Mouse (Mus musculus): ENCODE data around the gene Tradd. TPM values are rescaled to one million over a fixed set of nuclear protein-coding genes. Genes with fewer than 3 reads are reported as not detected.

Tradd gene
- polyA plus RNA-seq, 1 experiment from 2014 or later: 13.4 TPM

DNA sequence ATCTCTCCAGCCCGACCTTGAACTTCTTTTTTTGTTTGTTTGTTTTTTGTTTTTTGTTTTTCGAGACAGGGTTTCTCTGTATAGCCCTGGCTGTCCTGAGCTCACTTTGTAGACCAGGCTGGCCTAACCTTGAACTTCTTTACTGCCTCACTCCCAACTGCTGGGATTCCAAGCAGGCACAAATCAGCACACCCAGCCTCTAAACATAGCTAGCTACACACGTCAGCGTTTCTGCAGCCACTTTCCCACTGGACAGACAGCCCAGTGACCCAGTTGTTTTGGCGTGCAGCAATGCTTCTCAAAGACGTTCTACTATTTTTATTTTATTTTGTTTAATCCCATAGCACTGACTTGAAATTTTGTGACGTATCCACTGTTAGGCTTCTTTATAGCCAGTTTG is 40.6 kb downstream of the Tradd start:
- H3K27me3 ChIP-seq: no peaks in the 10 kb centered on the region
- H3K9me3 ChIP-seq: no peaks in the 10 kb centered on the region
- ATAC-seq: no peak
- no peak overlapping the region for H3K27ac ChIP-seq
- no peak overlapping the region for H3K4me2 ChIP-seq (replicated peaks)
- 84% methylated on average over 7 of the region's 7 CpGs for WGBS
- H3K9ac ChIP-seq (replicated peaks): peak overlapping the region; percentile 91; the same call in 1 of the 2 replicates
- H3K36me3 ChIP-seq: no peaks in the 10 kb centered on the region
- no peak overlapping the region for H3K4me3 ChIP-seq (replicated peaks)
- H3K4me1 ChIP-seq (replicated peaks): peaks cover 25% of the 10 kb centered on the region

DNA sequence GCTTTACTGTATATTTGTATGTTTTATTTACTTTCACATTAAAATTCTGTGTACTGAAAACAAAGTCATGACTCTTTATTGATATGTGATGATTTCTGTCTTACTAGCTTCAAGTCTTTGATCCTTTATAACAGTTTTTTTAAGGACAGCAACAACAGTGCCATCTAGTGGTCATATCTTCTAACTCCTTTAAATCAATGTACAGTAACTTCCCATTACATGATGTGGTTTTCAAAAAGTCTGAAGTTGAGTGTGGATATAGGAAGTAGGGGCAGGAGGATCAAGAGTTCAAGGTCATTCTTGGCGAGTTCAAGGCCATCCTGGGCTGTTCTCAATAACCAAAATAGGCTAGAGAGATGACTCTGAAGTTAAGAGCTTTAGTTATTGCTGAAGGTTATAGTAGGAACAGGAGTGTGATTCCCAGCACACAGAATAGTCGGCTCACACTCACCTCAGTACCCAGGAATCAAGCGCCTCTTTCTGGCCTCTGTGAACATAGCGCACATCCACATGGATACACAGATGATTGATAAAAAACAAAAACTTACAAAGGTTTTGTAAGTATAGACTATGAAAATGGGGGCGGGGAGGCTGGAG is 46.4 kb downstream of the Tradd start:
- no peak overlapping the region for H3K27ac ChIP-seq
- H3K4me3 ChIP-seq (replicated peaks): no peak overlapping the region
- H3K4me1 ChIP-seq (replicated peaks): no peaks in the 10 kb centered on the region
- H3K9ac ChIP-seq (replicated peaks): no peak overlapping the region
- no peaks in the 10 kb centered on the region for H3K9me3 ChIP-seq
- WGBS: 84% methylated on average over 5 of the region's 5 CpGs
- ATAC-seq: 0 out of 2 replicates have a peak, but pooled peaks have one; percentile 43
- no peak overlapping the region for H3K4me2 ChIP-seq (replicated peaks)
- peaks cover 2% of the 10 kb centered on the region; the same call in 1 of the 2 replicates for H3K36me3 ChIP-seq
- no peaks in the 10 kb centered on the region for H3K27me3 ChIP-seq

DNA sequence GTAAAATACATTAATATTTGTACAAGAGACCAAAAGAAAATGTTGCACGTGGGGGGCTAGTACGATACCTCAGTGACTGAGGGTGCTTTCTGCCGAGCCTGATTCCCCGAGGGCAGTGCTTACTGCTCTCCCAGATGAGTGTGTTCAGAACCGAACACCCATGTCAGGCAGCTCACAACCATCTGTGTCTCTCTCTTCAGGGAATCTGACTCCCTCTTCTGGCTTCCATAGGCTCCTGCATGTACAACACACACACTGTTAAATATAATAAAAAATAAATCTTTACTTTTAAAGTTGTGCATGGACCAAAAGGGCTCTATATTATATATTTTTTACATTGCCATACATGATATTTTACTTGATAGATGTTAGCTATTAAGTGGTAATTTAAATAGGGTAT is 50.3 kb downstream of the Tradd start:
- no peak for ATAC-seq
- Histone ChIP-seq H3K36me3 (peaks cover 2% of the 10 kb centered on the region; the same call in 1 of the 2 replicates), H3K4me1 (replicated peaks) (no peaks in the 10 kb centered on the region), H3K27me3 (no peaks in the 10 kb centered on the region), H3K9me3 (no peaks in the 10 kb centered on the region), H3K4me3 (replicated peaks) (no peak overlapping the region), H3K27ac (no peak overlapping the region), H3K4me2 (replicated peaks) (no peak overlapping the region), H3K9ac (replicated peaks) (no peak overlapping the region)
- 91% methylated on average over 5 of the region's 5 CpGs for WGBS

DNA sequence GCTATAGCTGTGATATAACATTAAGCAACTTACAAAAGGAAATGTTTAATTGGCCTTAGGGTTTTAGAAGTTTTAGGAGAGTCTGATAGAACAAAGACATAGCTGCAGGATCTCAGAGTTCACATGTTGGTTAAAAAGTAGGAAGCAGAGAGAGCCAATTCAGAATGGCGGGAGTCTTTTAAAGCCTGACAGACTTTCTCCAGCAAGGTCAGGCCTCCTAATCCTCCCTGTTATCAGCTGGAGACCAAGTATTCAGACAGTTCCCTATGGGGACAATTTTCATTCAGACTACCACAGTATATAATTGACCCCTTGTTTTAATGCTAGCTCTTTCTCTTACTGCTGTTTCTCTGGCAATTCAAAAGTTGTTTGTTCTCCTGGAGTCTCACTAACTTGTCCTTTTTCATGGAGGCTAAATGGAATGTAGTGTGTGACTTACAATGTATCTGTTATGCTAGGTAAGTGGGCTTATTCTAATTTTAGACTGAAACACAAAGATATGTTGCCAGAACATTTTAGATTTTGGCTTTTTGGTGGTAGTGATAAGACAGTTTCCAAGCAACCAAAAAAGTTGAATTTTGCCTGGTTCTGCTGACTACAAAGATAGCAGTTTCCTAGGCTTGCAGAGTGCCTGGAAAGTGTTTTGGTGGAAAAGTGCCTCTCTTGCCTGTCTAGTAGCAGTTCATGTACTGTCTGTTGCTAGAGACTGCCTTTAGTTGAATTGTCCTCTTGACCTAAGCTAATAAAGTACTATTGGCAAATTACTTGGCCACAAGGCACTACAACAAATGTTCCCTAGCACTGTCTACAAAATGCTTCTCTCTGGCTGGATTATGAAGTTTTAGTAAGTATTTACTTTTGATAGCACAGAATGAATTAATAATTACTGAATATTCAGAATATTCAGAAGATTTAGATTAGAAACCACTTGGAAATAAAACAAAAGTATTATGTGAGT is 55.0 kb downstream of the Tradd start:
- 51% methylated on average over 1 of the region's 1 CpGs for WGBS
- H3K4me1 ChIP-seq (replicated peaks): no peaks in the 10 kb centered on the region
- no peaks in the 10 kb centered on the region for H3K27me3 ChIP-seq
- no peak for ATAC-seq
- H3K9me3 ChIP-seq: no peaks in the 10 kb centered on the region
- no peak overlapping the region for H3K27ac ChIP-seq
- H3K36me3 ChIP-seq: peaks cover 2% of the 10 kb centered on the region
- H3K4me3 ChIP-seq (replicated peaks): no peak overlapping the region
- H3K4me2 ChIP-seq (replicated peaks): no peak overlapping the region
- H3K9ac ChIP-seq (replicated peaks): no peak overlapping the region

MicroRNAs within 50 kb of the gene (microRNA counts, 519-probe panel; counts per million panel counts)
- microRNA mmu-miR-328: 3,207 counts per million, percentile 66 among the panel's probes with 10 or more counts

Small RNA genes lying within 50 kb of the gene (microRNA-seq; reads per million reads assigned to microRNA genes)
- gene Gm27320 (not detected), gene Mir328 (419 reads per million, percentile 68 among the genes with 10 or more reads in this experiment)

Other genes starting within 250 kb of the Tradd start
- gene Ces3a, start 216.0 kb downstream of the Tradd start, polyA plus RNA-seq (2015; fragmentation: Nextera tagmentation; extraction: Ambion mirVana): not detected in 2 replicates
- gene Ces3b, start 180.9 kb downstream of the Tradd start, polyA plus RNA-seq (2015; fragmentation: Nextera tagmentation; extraction: Ambion mirVana): not detected in 2 replicates
- not detected in 2 replicates for gene Ces4a, start 132.8 kb downstream of the Tradd start, polyA plus RNA-seq (2015; fragmentation: Nextera tagmentation; extraction: Ambion mirVana)
- gene Cbfb, start 93.9 kb downstream of the Tradd start, polyA plus RNA-seq (2015; fragmentation: Nextera tagmentation; extraction: Ambion mirVana): 23.2 and 25.3 TPM in 2 replicates
- 30.5 and 33.7 TPM in 2 replicates for gene D230025D16Rik, start 39.5 kb downstream of the Tradd start, polyA plus RNA-seq (2015; fragmentation: Nextera tagmentation; extraction: Ambion mirVana)
- gene B3gnt9, start 9.5 kb downstream of the Tradd start, polyA plus RNA-seq (2015; fragmentation: Nextera tagmentation; extraction: Ambion mirVana): 3.6 and 4.2 TPM in 2 replicates
- 0.48 and 0.61 TPM in 2 replicates for gene Fbxl8, start within 50 bp of the Tradd start, polyA plus RNA-seq (2015; fragmentation: Nextera tagmentation; extraction: Ambion mirVana)
- 0.17 and 0.38 TPM in 2 replicates for gene Hsf4, start 5.2 kb upstream of the Tradd start, polyA plus RNA-seq (2015; fragmentation: Nextera tagmentation; extraction: Ambion mirVana)
- 3.1 and 4.3 TPM in 2 replicates for gene Nol3, start 11.5 kb upstream of the Tradd start, polyA plus RNA-seq (2015; fragmentation: Nextera tagmentation; extraction: Ambion mirVana)
- gene 4931428F04Rik, start 25.3 kb upstream of the Tradd start, polyA plus RNA-seq (2015; fragmentation: Nextera tagmentation; extraction: Ambion mirVana): 106 and 107 TPM in 2 replicates
- 10.4 and 11.7 TPM in 2 replicates for gene Exoc3l, start 31.5 kb upstream of the Tradd start, polyA plus RNA-seq (2015; fragmentation: Nextera tagmentation; extraction: Ambion mirVana)
- 51.1 and 57.5 TPM in 2 replicates for gene E2f4, start 33.1 kb upstream of the Tradd start, polyA plus RNA-seq (2015; fragmentation: Nextera tagmentation; extraction: Ambion mirVana)
- gene Elmo3, start 41.0 kb upstream of the Tradd start, polyA plus RNA-seq (2015; fragmentation: Nextera tagmentation; extraction: Ambion mirVana): 0.97 and 1.1 TPM in 2 replicates
- gene Lrrc29, start 61.7 kb upstream of the Tradd start, polyA plus RNA-seq (2015; fragmentation: Nextera tagmentation; extraction: Ambion mirVana): 0.98 and 1.1 TPM in 2 replicates
- 121 TPM in 2 replicates for gene Tmem208, start 61.7 kb upstream of the Tradd start, polyA plus RNA-seq (2015; fragmentation: Nextera tagmentation; extraction: Ambion mirVana)
- 0.53 and 0.57 TPM in 2 replicates for gene Fhod1, start 83.3 kb upstream of the Tradd start, polyA plus RNA-seq (2015; fragmentation: Nextera tagmentation; extraction: Ambion mirVana)
- 5.4 and 5.6 TPM in 2 replicates for gene Slc9a5, start 84.2 kb upstream of the Tradd start, polyA plus RNA-seq (2015; fragmentation: Nextera tagmentation; extraction: Ambion mirVana)
- 0.93 and 1.5 TPM in 2 replicates for gene Plekhg4, start 108.7 kb upstream of the Tradd start, polyA plus RNA-seq (2015; fragmentation: Nextera tagmentation; extraction: Ambion mirVana)
- not detected in 2 replicates for gene Kctd19, start 148.9 kb upstream of the Tradd start, polyA plus RNA-seq (2015; fragmentation: Nextera tagmentation; extraction: Ambion mirVana)
- 1.5 and 2.4 TPM in 2 replicates for gene Lrrc36, start 149.0 kb upstream of the Tradd start, polyA plus RNA-seq (2015; fragmentation: Nextera tagmentation; extraction: Ambion mirVana)
- 93.1 and 111 TPM in 2 replicates for gene Tppp3, start 206.9 kb upstream of the Tradd start, polyA plus RNA-seq (2015; fragmentation: Nextera tagmentation; extraction: Ambion mirVana)
- 26.2 and 31.3 TPM in 2 replicates for gene Zdhhc1, start 232.3 kb upstream of the Tradd start, polyA plus RNA-seq (2015; fragmentation: Nextera tagmentation; extraction: Ambion mirVana)